Mouse (Mus musculus) ES-Bruce4 (cell line): Measurements from ENCODE around the gene Iqschfp.

ENCODE experiments used
- CTCF ChIP-seq: IDR thresholded peaks from one replicate; pipeline ENCODE4 v1.8.1; 2011; ENCODE audit warnings: low read depth, low read length
- POLR2A ChIP-seq: IDR thresholded peaks from one replicate; pipeline ENCODE4 v1.8.1; 2011; ENCODE audit warnings: low read length; ENCODE audit not compliant: insufficient read depth

GRCm38 (mm10) chr3:67852397-67852796, 39.6 kb upstream of the Iqschfp start:
- TF ChIP-seq POLR2A: no peak
- no peak for TF ChIP-seq CTCF
